Mouse (Mus musculus): ENCODE results near the gene Ripor1. TPM values are rescaled to one million over a fixed set of nuclear protein-coding genes. Genes with fewer than 3 reads are reported as not detected.

Gene Ripor1
- polyA plus RNA-seq, 1 experiment, result 0.23 TPM

DNA sequence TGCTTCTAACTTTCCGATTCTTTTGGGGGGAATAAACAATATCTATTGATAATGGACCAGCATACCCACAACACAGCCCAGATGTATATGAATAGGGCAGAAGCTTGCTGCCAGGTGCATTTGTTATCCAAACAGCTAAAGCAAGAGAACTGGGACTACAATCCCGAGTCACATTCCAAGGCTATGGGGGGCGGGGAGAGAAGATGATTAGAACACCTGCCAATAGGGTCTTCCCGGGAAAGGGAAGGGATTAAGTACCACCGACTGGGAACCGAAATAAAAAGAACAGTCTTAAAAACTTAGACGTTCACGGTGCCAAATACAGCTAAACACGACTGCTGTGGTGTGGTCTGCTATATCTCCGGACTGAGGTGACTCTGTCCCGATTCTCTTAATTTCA lies 30.4 kb downstream of the Ripor1 start:
- peak overlapping the region; percentile 87 for H3K4me3 ChIP-seq (replicated peaks)
- H3K36me3 ChIP-seq (ENCODE audit: control insufficient read depth), result peaks cover 25% of the 10 kb centered on the region
- peaks cover 56% of the 10 kb centered on the region for H3K4me1 ChIP-seq (ENCODE audit: control insufficient read depth)
- no peaks in the 10 kb centered on the region for H3K9me3 ChIP-seq (ENCODE audit: control insufficient read depth, low read length)
- no peaks in the 10 kb centered on the region for H3K27me3 ChIP-seq (ENCODE audit: control insufficient read depth)
- TF ChIP-seq GATA1 (IDR thresholded peaks at IDR 0.05; ENCODE audit: low read length) (no peak), TAL1 (IDR thresholded peaks at IDR 0.05; ENCODE audit: low read length) (no peak)

DNA sequence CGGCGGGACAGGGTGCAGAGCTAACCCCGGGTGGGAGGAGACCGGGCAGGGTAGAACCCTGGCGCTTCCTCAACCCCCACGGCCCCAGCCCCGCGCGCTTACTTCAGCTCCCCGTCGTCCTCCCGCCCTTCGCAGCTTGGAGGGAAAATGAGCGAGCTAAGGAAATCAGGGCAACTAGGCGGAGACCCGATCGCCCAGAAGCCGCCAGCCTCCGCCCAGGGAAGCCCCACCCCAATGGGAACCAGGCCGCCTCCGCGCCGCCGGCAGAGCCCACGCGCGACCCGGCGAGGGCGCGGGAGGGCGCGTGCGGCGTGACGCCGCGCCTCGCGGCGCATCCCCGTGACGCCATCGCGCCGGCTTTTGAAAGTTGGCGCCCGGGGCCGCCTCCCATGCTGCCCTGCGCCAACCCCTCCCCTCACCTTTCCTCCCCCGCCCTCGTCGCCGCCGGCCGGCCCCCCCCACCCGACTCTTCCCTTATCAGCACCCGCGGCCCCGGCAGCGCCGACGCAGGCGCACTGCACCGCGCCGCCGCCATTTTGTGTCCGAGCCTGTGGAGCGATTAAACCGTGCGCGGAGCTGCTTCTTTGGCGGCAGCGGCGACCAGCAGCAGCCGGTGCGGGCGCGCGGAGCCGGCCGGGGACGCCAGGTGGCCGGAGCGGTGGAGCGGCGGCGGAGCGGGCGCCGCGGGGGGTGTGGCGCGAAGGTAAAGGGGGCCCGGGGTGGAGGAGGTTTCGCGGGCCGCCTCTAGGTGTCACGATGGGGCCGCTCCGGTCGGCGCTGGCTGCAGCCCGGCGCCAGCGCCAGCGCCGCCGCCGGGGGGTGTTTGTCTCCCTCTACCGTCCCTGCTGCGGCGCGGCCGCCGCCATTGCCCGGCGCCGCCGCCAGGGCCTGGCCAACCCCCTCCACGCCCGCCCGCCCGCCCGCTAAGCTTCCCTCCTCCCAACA lies 31.2 kb downstream of the Ripor1 start, which contains the start of gene Ctcf:
Gene Ctcf, plus strand, starts transcription at position 551 of the 945 bp plus-strand sequence.
- H3K4me1 ChIP-seq (ENCODE audit: control insufficient read depth), result peaks cover 62% of the 10 kb centered on the region
- H3K9me3 ChIP-seq (ENCODE audit: control insufficient read depth, low read length), result no peaks in the 10 kb centered on the region
- peak within 1 kb of the TSS; percentile 87 for H3K4me3 ChIP-seq (replicated peaks)
- no peaks in the 10 kb centered on the region for H3K27me3 ChIP-seq (ENCODE audit: control insufficient read depth)
- H3K36me3 ChIP-seq (ENCODE audit: control insufficient read depth), result peaks cover 32% of the 10 kb centered on the region
- TF ChIP-seq GATA1 (IDR thresholded peaks at IDR 0.05; ENCODE audit: low read length) (no peak; the same call in 1 of the 2 replicates), TAL1 (IDR thresholded peaks at IDR 0.05; ENCODE audit: low read length) (no peak)

DNA sequence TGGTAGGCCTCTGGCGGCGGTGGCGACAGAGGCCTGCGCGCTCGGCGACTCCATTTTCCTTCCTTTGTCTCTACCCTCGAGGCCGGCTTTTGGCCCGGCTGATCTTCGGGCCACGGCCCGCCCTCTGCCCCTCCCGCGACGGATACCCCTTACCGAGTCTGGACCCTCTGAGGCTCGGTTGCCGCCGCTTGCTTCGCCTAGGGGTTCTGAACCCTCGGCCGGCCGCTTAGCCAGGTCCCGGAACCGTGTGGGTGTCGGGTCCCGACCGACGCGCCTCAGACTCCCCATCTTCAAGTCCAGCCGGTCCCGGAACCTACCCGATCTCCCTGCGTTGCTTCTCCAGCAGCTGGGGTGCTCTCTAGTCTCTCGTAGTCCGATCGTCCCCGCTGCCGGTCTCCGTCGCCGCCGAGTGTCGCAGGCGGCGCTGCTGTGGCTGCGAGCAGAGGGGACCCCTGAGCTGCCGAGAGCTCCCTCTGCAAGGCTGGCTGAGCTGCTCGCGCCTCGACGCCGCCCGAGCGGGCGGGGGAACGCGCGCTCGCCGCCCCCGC lies 32.0 kb downstream of the Ripor1 start, which contains the start of gene Agrp:
Gene Agrp, minus strand, starts transcription at position 431 of the 548 bp plus-strand sequence.
- TF ChIP-seq GATA1 (IDR thresholded peaks at IDR 0.05; ENCODE audit: low read length) (no peak), TAL1 (IDR thresholded peaks at IDR 0.05; ENCODE audit: low read length) (no peak)
- Histone ChIP-seq H3K4me1 (ENCODE audit: control insufficient read depth) (peaks cover 56% of the 10 kb centered on the region), H3K36me3 (ENCODE audit: control insufficient read depth) (peaks cover 29% of the 10 kb centered on the region), H3K9me3 (ENCODE audit: control insufficient read depth, low read length) (no peaks in the 10 kb centered on the region), H3K4me3 (replicated peaks) (peak within 1 kb of the TSS; percentile 87), H3K27me3 (ENCODE audit: control insufficient read depth) (no peaks in the 10 kb centered on the region)

DNA sequence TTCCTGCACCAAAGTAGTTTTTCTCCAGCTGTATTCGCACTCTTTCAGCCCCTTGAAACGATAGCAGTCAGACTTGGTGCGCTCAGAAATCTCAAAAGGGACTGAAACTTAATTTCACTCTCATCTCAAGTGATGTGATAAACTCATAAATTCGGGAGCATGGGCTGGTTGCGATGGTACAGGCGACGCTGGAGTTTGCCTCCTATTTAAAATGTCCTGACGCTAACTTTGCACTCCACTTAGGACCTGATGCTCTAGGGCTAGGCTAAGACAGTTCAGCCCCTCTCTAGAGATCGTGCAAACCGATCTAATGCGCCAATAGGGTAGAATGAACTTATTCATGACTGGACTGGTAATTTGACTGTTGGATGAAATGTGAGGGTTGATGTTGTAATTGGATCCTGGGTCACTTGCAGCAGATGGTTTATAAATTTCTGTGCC lies 32.6 kb downstream of the Ripor1 start:
- no peak for TF ChIP-seq TAL1 (IDR thresholded peaks at IDR 0.05; ENCODE audit: low read length)
- peak; percentile 52; the same call in 1 of the 2 replicates for TF ChIP-seq GATA1 (IDR thresholded peaks at IDR 0.05; ENCODE audit: low read length)
- Histone ChIP-seq H3K4me3 (replicated peaks) (peak overlapping the region; percentile 87), H3K27me3 (ENCODE audit: control insufficient read depth) (no peaks in the 10 kb centered on the region), H3K36me3 (ENCODE audit: control insufficient read depth) (peaks cover 34% of the 10 kb centered on the region), H3K9me3 (ENCODE audit: control insufficient read depth, low read length) (no peaks in the 10 kb centered on the region), H3K4me1 (ENCODE audit: control insufficient read depth) (peaks cover 58% of the 10 kb centered on the region)

DNA sequence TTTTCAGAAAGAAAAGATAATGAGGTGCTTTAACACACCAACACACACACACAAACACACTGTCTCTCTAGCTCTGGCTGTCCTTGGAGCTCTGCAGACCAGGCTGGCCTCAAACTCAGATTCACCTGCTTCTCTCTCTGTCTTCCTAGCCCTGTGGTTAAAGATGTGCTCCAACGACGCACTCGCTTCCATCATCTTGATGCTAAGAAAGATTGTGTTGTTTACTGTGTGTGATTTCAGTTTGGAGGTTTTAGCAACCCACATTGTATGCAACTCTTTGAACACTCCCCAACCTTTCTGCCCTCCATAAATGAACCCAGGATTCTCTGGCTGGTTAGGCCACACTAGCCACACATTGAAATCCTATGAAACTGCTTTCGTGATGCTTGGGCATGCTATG lies 33.5 kb downstream of the Ripor1 start:
- peaks cover 59% of the 10 kb centered on the region for H3K4me1 ChIP-seq (ENCODE audit: control insufficient read depth)
- H3K4me3 ChIP-seq (replicated peaks), result peak overlapping the region; percentile 87
- no peaks in the 10 kb centered on the region for H3K27me3 ChIP-seq (ENCODE audit: control insufficient read depth)
- H3K36me3 ChIP-seq (ENCODE audit: control insufficient read depth), result peaks cover 42% of the 10 kb centered on the region
- TF ChIP-seq TAL1 (IDR thresholded peaks at IDR 0.05; ENCODE audit: low read length) (no peak), GATA1 (IDR thresholded peaks at IDR 0.05; ENCODE audit: low read length) (no peak)
- no peaks in the 10 kb centered on the region for H3K9me3 ChIP-seq (ENCODE audit: control insufficient read depth, low read length)

DNA sequence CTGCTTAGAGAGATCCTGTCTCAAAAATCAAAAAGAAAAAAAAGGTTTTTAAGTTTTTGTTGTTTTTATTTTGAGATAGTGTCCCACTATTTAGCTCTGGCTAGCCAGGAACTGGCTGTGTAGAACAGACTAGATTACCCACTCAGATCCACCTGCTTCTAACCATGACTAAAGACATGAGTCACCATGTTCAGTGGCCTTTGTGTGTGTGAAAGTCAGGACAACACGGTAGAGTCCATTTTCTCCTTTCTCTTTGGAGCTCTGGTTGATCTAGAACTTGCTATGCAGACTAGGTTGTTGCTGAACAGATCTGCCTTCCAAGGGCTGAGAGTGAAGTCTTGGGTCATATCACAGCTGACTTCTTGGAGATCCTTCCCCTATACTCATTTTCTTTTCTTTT lies 34.8 kb downstream of the Ripor1 start:
- peaks cover 55% of the 10 kb centered on the region for H3K36me3 ChIP-seq (ENCODE audit: control insufficient read depth)
- peaks cover 55% of the 10 kb centered on the region for H3K4me1 ChIP-seq (ENCODE audit: control insufficient read depth)
- TF ChIP-seq TAL1 (IDR thresholded peaks at IDR 0.05; ENCODE audit: low read length) (no peak), GATA1 (IDR thresholded peaks at IDR 0.05; ENCODE audit: low read length) (no peak)
- no peak overlapping the region for H3K4me3 ChIP-seq (replicated peaks)
- no peaks in the 10 kb centered on the region for H3K9me3 ChIP-seq (ENCODE audit: control insufficient read depth, low read length)
- no peaks in the 10 kb centered on the region for H3K27me3 ChIP-seq (ENCODE audit: control insufficient read depth)

DNA sequence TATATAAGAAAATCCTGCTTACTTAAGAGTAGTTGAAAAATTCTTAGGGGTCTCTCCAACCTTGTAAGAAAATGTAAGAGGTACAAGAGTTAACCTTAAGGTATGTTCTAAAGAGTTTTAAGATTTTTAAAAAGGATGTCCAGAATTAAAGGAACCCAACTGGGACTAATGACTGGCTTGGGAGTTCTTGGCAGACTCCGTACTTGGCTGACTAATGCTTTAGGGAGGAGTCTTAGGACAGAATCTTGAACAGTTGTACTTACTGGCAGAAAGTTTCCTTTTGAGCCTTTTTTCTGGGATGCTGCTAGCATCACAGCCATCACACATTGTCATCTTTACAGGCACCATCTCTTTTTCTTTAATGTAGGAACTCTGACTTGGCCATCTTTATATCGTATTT lies 35.5 kb downstream of the Ripor1 start:
- H3K4me3 ChIP-seq (replicated peaks), result no peak overlapping the region
- no peak for TF ChIP-seq TAL1 (IDR thresholded peaks at IDR 0.05; ENCODE audit: low read length)
- TF ChIP-seq GATA1 (IDR thresholded peaks at IDR 0.05; ENCODE audit: low read length), result no peak
- peaks cover 50% of the 10 kb centered on the region for H3K4me1 ChIP-seq (ENCODE audit: control insufficient read depth)
- no peaks in the 10 kb centered on the region for H3K9me3 ChIP-seq (ENCODE audit: control insufficient read depth, low read length)
- H3K36me3 ChIP-seq (ENCODE audit: control insufficient read depth), result peaks cover 62% of the 10 kb centered on the region
- no peaks in the 10 kb centered on the region for H3K27me3 ChIP-seq (ENCODE audit: control insufficient read depth)

DNA sequence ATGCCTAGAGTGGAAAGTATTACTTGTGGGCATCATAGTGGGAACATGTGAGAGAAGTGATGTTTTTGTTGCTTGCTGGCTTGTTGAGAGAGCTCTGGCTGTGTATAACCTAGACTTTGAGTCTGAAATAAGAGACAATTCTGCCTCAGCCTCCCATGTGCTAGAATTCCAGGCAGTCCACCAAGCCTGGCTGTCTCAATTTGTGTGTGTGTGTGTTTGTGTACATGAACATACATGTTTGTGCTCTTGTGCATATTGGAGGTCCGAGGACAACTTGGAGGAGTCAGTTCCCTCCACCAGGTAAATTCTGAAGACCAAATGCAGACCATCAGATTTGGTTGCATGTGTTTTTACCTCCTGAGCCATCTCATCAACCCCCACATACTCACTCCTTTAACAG lies 40.1 kb downstream of the Ripor1 start:
- Histone ChIP-seq H3K27me3 (ENCODE audit: control insufficient read depth) (no peaks in the 10 kb centered on the region), H3K9me3 (ENCODE audit: control insufficient read depth, low read length) (no peaks in the 10 kb centered on the region), H3K36me3 (ENCODE audit: control insufficient read depth) (peaks cover 77% of the 10 kb centered on the region), H3K4me1 (ENCODE audit: control insufficient read depth) (peaks cover 18% of the 10 kb centered on the region), H3K4me3 (replicated peaks) (no peak overlapping the region)
- TF ChIP-seq TAL1 (IDR thresholded peaks at IDR 0.05; ENCODE audit: low read length), result no peak
- no peak for TF ChIP-seq GATA1 (IDR thresholded peaks at IDR 0.05; ENCODE audit: low read length)

DNA sequence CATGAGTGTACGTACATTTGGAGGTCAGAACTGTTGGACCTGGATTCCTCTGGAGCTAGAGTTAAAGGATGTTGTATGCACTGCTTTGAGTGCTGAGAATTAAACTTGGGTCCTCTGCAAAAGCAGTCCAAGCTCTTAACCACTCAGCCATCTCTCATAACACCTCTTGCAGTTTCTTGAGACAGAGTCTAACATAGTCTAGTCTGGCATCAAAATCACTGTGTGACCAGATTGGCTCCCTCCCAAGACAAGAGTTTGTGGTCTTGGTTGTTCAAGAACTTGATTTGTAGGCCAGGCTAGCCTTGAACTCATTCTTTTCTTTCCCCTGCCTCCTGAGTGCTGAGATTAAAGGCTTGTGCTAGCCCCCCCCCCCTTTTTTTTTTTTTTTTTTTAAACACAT lies 43.9 kb downstream of the Ripor1 start:
- no peak overlapping the region for H3K4me3 ChIP-seq (replicated peaks)
- peaks cover 4% of the 10 kb centered on the region for H3K4me1 ChIP-seq (ENCODE audit: control insufficient read depth)
- TF ChIP-seq TAL1 (IDR thresholded peaks at IDR 0.05; ENCODE audit: low read length) (no peak), GATA1 (IDR thresholded peaks at IDR 0.05; ENCODE audit: low read length) (no peak)
- peaks cover 89% of the 10 kb centered on the region for H3K36me3 ChIP-seq (ENCODE audit: control insufficient read depth)
- no peaks in the 10 kb centered on the region for H3K27me3 ChIP-seq (ENCODE audit: control insufficient read depth)
- no peaks in the 10 kb centered on the region for H3K9me3 ChIP-seq (ENCODE audit: control insufficient read depth, low read length)
